Mouse (Mus musculus) hindbrain, postnatal 0 days (tissue): Measurements from ENCODE around the gene Ssc5d. TPM values are rescaled to one million over a fixed set of nuclear protein-coding genes. Genes with fewer than 3 reads are reported as not detected.

ENCODE experiments used
- ATAC-seq: fragments of 200-750 bp; cut with Nextera tagmentation; 2 replicates; pipeline ENCODE4 v1.8.0; 2017; ENCODE audit warnings: mild to moderate bottlenecking, moderate TSS enrichment, moderate library complexity
- DNase-seq: peaks from one replicate; pipeline ENCODE4 v3.0.0-alpha.2; 2015; ENCODE audit warnings: low spot score
- H3K27ac ChIP-seq: fragments of 300-500 bp; sonication (generic); 2 replicates; pipeline ENCODE4 v1.5.1; 2014; ENCODE audit warnings: mild to moderate bottlenecking
- H3K27me3 ChIP-seq: fragments of 300-500 bp; sonication (generic); 2 replicates; pipeline ENCODE4 v1.6.1; 2014; ENCODE audit warnings: low read length, mixed read lengths; ENCODE audit not compliant: insufficient read depth
- H3K36me3 ChIP-seq: fragments of 300-500 bp; sonication (generic); 2 replicates; pipeline ENCODE4 v1.6.1; 2014; ENCODE audit warnings: low read length, mixed read lengths; ENCODE audit not compliant: insufficient read depth
- H3K4me1 ChIP-seq: fragments of 300-500 bp; sonication (generic); 2 replicates; pipeline ENCODE4 v1.6.1; 2014; ENCODE audit warnings: antibody characterized with exemption, low read length, mixed read lengths; ENCODE audit not compliant: insufficient read depth
- H3K4me2 ChIP-seq: fragments of 300-500 bp; sonication (generic); 2 replicates; pipeline ENCODE4 v1.6.1; 2014; ENCODE audit warnings: low read depth, mild to moderate bottlenecking, low read length, moderate library complexity, mixed read lengths
- H3K4me3 ChIP-seq: fragments of 300-500 bp; sonication (generic); 2 replicates; pipeline ENCODE4 v1.5.1; 2014; ENCODE audit warnings: low read length
- H3K9ac ChIP-seq: fragments of 300-500 bp; sonication (generic); replicated peaks from 2 replicates; pipeline ENCODE4 v1.6.1; 2014; ENCODE audit warnings: mild to moderate bottlenecking, low read length, moderate library complexity, mixed read lengths
- H3K9me3 ChIP-seq: fragments of 300-500 bp; sonication (generic); 2 replicates; pipeline ENCODE4 v1.6.1; 2016; ENCODE audit warnings: low read length, mixed read lengths
- CTCF ChIP-seq: IDR thresholded peaks from 2 replicates; pipeline ENCODE4 v1.5.1; 2016; ENCODE audit warnings: antibody characterized with exemption, control low read depth, low read depth
- WGBS: fragments of 180-500 bp; shearing (Covaris S2); extraction: QIAGEN DNeasy Blood & Tissue Kit; methylation state at CpG from one replicate; pipeline ENCODE4 v1.1.7; 2014; 5-methylcytosine and 5-hydroxymethylcytosine counted together
- polyA plus RNA-seq: library from polyadenylated mRNA; unstranded; fragments of >200 nt; fragmentation: Nextera tagmentation; extraction: Ambion mirVana; gene quantifications from 2 replicates; pipeline ENCODE4 v1.2.1, GENCODE M21; 2015
- total RNA-seq: library from RNA; depleted of rRNA; stranded (reverse); fragments of >200 nt; gene quantifications from 2 replicates; pipeline ENCODE4 v1.2.3, GENCODE M21; 2014

The Ssc5d gene
- total and polyA plus RNA-seq, 2 experiments from 2014 or later, result 1.0 to 2.5 TPM

DNA sequence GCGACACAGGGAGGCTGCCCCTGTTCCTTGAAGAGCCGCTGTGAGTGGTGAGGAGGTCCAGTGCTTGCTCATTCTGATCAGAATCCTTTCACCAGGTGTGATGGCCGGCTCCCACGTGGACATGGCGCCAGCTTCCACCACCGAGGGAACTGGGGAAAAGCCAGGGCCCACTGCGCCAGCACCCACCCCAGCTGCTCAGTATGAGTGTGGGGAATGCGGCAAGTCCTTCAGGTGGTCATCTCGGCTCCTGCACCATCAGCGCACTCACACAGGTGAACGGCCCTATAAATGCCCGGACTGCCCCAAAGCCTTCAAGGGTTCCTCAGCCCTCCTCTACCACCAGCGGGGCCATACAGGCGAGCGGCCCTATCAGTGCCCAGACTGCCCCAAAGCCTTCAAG, 6.9 kb upstream of the Ssc5d start:
- no peak for ATAC-seq
- Histone ChIP-seq H3K9ac (no peak overlapping the region), H3K9me3 (no peaks in the 10 kb centered on the region), H3K36me3 (peaks cover 28% of the 10 kb centered on the region; the same call in 1 of the 2 replicates), H3K4me1 (peaks cover 27% of the 10 kb centered on the region), H3K4me2 (no peak overlapping the region), H3K27ac (no peak overlapping the region), H3K27me3 (no peaks in the 10 kb centered on the region), H3K4me3 (no peak overlapping the region)
- no peak for DNase-seq
- no peak for TF ChIP-seq CTCF
- 93% methylated on average over 15 of the region's 15 CpGs for WGBS

DNA sequence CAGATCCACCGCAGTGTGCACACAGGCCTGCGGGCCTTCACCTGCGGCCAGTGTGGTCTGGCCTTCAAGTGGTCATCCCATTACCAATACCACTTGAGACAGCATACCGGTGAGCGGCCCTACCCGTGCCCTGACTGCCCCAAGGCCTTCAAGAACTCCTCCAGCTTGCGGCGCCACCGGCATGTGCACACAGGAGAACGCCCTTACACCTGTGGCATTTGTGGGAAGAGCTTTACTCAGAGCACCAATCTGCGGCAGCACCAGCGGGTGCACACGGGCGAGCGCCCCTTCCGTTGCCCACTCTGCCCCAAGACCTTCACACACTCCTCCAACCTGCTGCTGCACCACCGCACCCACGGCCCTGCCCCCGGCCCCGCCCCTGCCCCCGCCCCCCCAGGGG, 6.5 kb upstream of the Ssc5d start:
- H3K36me3 ChIP-seq, result peaks cover 28% of the 10 kb centered on the region; the same call in 1 of the 2 replicates
- no peak overlapping the region for H3K4me3 ChIP-seq
- H3K4me2 ChIP-seq, result no peak overlapping the region
- 92% methylated on average over 20 of the region's 21 CpGs for WGBS
- peaks cover 32% of the 10 kb centered on the region for H3K4me1 ChIP-seq
- no peaks in the 10 kb centered on the region for H3K27me3 ChIP-seq
- DNase-seq (no peak), ATAC-seq (no peak)
- H3K27ac ChIP-seq, result no peak overlapping the region
- H3K9me3 ChIP-seq, result no peaks in the 10 kb centered on the region
- TF ChIP-seq CTCF, result no peak
- H3K9ac ChIP-seq, result no peak overlapping the region

DNA sequence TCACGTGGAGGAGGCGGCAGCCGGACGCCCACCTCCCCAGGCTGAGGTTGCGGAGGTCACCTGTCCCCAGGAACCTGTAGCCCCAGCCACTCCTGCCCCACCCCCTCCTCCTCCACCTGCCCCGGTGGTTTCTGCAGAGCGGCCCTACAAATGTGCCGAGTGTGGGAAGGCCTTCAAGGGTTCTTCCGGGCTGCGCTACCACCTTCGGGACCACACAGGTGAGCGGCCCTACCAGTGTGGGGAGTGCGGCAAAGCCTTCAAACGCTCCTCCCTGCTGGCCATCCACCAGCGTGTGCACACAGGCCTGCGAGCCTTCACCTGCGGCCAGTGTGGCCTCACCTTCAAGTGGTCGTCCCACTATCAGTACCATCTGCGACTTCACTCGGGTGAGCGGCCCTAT, 5.6 kb upstream of the Ssc5d start:
- Histone ChIP-seq H3K27me3 (no peaks in the 10 kb centered on the region), H3K4me2 (no peak overlapping the region), H3K27ac (no peak overlapping the region), H3K36me3 (peaks cover 28% of the 10 kb centered on the region; the same call in 1 of the 2 replicates), H3K4me3 (no peak overlapping the region), H3K9ac (no peak overlapping the region), H3K4me1 (peaks cover 35% of the 10 kb centered on the region), H3K9me3 (no peaks in the 10 kb centered on the region)
- DNase-seq (no peak), ATAC-seq (no peak)
- 91% methylated on average over 21 of the region's 21 CpGs for WGBS
- no peak for TF ChIP-seq CTCF

DNA sequence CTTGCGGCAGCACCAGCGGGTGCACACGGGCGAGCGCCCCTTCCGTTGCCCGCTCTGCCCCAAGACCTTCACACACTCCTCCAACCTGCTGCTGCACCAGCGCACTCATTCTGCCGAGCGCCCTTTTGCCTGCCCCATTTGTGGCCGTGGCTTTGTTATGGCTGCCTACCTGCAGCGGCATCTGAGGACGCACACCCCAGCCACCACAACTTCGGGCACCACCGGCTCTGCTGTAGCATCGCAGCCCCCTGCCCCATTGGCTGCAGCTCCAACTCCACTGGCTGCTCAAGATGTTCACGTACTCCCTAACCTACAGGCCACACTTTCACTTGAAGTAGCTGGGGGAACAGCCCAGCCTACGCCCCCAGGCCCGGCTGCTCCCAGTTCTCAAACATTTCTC, 5.1 kb upstream of the Ssc5d start:
- ATAC-seq (no peak), DNase-seq (no peak)
- Histone ChIP-seq H3K9ac (no peak overlapping the region), H3K4me2 (no peak overlapping the region), H3K4me3 (no peak overlapping the region), H3K27me3 (no peaks in the 10 kb centered on the region), H3K27ac (peak overlapping the region; percentile 96; the same call in 1 of the 2 replicates), H3K4me1 (peaks cover 40% of the 10 kb centered on the region), H3K9me3 (no peaks in the 10 kb centered on the region), H3K36me3 (peaks cover 28% of the 10 kb centered on the region; the same call in 1 of the 2 replicates)
- TF ChIP-seq CTCF, result no peak
- WGBS, result 94% methylated on average over 19 of the region's 19 CpGs

DNA sequence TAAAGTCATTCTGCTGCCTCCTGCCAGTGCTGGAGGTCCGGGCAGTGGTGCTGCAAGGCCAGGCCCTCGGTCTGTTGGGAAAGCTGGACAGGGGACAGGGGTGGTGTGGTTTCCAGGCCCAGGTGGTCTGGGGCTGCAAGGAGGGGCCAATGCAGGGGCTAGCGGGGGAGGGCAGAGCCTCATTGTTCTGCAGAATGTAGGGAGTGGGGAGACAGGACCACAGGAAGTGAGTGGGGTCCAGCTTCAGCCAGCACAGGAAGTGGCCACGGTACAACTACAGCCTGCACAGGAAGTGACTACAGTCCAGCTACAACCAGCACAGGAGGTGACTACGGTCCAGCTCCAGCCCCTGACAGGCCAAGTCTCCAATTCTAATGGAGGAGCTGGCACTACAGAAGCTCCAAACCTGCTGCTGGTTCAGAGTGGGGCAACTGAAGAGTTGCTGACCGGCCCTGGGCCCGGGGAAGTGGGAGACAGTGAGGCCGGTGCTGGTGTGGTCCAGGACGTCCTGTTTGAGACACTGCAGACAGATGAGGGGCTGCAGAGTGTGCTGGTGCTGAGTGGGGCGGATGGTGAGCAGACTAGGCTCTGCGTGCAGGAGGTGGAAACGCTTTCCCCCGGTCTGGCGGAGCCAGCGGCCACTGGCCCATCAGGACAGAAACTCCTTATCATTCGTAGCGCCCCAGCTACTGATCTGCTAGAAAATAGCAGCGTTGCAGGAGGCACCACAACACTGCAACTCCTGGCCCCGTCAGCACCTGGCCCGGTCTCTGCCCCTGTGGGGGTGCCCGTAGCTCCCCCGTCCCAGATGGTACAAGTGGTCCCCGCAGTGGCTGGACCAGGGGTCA, 4.4 kb upstream of the Ssc5d start:
- no peak overlapping the region for H3K4me3 ChIP-seq

DNA sequence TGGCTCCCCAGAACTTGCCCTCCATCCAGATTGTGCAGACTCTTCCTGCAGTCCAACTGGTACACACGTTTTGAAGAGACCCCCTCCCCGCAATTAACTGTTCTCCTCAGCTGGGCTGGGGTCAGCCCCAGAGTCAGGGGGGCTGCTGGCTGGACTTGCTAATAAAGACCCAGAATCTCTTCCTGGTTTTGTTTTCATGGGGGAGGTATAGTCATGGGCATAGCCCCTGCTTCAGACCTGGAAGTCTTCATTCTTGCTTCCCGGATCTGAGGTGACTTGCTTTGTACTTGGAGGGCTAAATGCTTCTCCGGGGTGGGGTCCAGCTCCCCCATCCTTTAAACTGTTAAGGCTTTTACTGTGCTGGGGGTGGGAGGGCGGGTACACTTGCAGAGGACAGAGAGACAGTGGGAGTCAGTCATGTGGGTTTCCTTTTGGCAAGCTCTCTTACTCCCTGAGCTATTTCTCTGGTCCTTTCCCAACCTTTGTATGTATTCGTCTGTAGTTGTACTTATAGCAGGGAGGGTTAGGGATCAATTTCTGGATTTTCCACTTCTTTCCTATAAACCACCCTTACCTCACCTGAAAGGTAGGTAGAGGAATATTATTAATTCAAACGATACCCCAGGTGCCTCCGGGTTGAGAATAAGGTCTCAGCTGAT, 3.6 kb upstream of the Ssc5d start, which contains the start of gene Nat14:
Gene Nat14, plus strand, starts transcription at position 205 of the 659 bp plus-strand sequence.
- no peak for TF ChIP-seq CTCF
- 33% methylated on average over 8 of the region's 8 CpGs for WGBS
- H3K27me3 ChIP-seq, result no peaks in the 10 kb centered on the region
- ATAC-seq (no peak), DNase-seq (no peak)
- peak within 1 kb of the TSS; percentile 56 for H3K9ac ChIP-seq
- H3K27ac ChIP-seq, result peak within 1 kb of the TSS; percentile 96
- H3K36me3 ChIP-seq, result peaks cover 28% of the 10 kb centered on the region; the same call in 1 of the 2 replicates
- peak within 1 kb of the TSS; percentile 77 for H3K4me2 ChIP-seq
- peaks cover 31% of the 10 kb centered on the region for H3K4me1 ChIP-seq
- H3K9me3 ChIP-seq, result no peaks in the 10 kb centered on the region
- peak within 1 kb of the TSS; percentile 40 for H3K4me3 ChIP-seq

More for the DNA sequence above, 4.4 kb upstream of the Ssc5d start:
- Histone ChIP-seq H3K27ac (peak overlapping the region; percentile 96), H3K36me3 (peaks cover 28% of the 10 kb centered on the region; the same call in 1 of the 2 replicates), H3K9ac (peak overlapping the region; percentile 33; the same call in 1 of the 2 replicates), H3K27me3 (no peaks in the 10 kb centered on the region), H3K4me1 (peaks cover 37% of the 10 kb centered on the region), H3K4me2 (peak overlapping the region; percentile 77), H3K9me3 (no peaks in the 10 kb centered on the region)
- WGBS, result 57% methylated on average over 23 of the region's 23 CpGs
- TF ChIP-seq CTCF, result no peak
- ATAC-seq (no peak), DNase-seq (no peak)
